Mouse (Mus musculus) ovary, adult 2 months (tissue): Measurements from ENCODE around the gene Prr15. TPM values are rescaled to one million over a fixed set of nuclear protein-coding genes. Genes with fewer than 3 reads are reported as not detected.

ENCODE experiments used
- polyA plus RNA-seq: library from polyadenylated mRNA; depleted of rRNA; stranded (reverse); fragments of >200 nt; gene quantifications from 2 replicates; pipeline ENCODE4 v1.2.3, GENCODE M21; 2012; rRNA removed

Prr15 gene
- 11.9 and 16.4 TPM in 2 replicates for polyA plus RNA-seq

DNA sequence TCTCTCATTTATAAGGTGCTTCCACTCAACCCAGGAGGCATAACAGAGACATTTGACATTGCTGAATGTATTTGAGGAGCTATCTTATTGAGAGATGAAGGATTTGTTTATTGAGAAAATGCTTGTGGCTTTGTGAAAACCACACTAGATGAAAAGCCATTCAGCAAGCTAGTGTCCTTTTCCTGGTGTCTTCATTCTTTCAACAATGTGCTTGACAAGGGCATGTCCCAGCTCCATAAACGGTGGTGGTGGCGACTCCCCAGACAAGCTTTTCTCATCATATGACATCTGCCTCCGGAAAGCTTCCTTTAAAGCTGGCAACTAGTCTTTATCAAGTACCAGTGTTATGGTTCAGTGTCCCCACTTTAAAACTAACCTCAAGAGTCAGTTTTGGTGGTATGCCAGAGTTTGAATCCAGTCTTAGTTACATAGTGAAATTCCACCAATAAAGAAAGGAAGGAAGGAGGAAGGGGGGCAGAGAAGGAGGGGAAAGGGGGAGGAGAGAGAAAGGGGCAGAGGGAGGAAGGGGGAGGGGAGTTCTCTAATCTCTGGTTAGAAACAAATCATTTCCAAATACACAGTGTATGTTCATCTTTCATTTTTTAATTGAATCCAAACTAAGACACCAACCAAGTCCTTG is at the start of gene Prr15:
Gene Prr15, plus strand, starts transcription at position 590 of the 640 bp plus-strand sequence.

Other genes starting within 250 kb of the Prr15 start
- gene Wipf3, start 103.8 kb downstream of the Prr15 start, polyA plus RNA-seq, result 1.5 and 1.8 TPM in 2 replicates
- gene Scrn1, start 240.7 kb downstream of the Prr15 start, polyA plus RNA-seq, result 10.4 and 13.6 TPM in 2 replicates